Mouse (Mus musculus): ENCODE data around the gene Pde7b.

Gene Pde7b

DNA sequence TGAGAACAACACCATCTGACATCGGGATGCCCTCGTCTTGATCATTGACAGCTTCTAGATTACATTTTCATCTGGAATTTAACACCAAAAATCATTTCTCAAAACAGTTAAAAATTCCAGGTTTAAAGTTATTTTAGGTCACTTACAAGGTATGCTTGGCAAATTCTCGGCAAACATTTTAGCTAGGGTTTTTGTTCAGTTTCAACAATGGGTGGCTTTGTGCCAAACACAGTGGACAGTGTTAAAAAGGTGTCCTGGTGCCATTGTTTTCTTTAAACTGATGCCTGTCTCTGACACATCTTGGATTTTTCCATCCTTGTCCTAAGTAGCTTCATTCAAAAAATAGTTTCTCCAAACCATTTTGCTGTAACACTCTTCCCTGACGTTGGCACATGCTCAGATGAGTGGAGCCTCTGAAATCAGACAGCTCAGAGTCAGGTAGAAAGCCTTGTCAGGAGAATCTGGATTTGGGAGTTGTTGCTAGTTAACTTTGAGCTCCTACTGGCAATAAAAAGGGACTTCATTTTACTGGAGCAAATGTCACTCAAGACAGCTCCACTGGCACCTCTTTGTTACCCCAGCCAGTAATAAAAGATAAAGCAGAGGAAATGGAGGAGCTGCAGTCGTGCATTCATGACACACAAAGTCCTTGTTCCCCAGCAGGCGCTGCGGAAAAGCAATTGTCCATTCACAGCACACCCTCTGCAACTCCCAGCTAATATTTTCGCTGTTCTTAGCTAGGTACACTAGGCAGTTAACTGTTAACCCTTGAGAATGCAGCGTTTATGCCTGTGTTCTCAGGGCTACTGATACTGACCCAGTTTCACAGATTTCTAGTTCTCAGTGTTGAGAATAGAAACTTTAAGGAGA lies 2.0 kb downstream of the Pde7b start:
- DNase-seq (ENCODE audit: low spot score), result no peak

DNA sequence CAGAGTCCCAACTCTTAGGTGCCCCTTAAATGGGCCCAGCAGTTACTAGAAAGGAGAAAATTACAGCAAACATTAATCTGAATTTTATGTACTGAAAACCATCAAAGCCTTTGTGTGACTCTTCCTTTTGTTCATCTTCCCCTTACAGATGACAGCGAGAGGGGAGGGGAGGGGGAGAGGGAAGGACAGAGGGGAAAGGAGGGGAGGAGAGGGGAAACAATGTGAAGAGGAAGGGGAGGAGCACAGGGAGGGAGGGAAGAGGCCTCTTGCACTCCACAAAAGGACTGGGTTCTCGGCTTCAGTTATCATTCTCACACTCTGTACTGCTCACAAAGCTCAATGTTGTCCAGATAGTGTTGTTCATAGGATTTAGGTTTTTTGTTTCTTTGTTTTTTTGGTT lies 5.7 kb downstream of the Pde7b start:
- DNase-seq (ENCODE audit: low spot score), result no peak

DNA sequence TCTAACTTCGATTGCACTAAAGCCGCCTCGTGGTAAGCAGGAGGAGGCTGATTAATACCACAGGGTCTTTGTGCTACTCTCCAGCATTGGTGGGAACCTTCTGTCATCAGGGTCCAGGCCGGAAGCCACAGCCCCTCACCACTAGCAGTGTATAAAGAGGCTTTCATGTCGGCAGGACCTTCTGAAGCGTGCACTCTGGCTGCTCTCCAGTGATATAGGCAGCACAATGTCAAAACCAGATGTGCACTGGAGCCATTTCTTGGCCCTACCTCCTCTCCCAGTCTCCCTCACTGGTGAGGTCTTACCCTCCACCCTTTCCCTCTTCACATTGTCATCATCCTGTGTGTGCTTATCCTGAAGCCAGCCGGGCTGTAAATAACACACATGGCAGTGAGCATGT lies 24.2 kb downstream of the Pde7b start:
- no peak for DNase-seq (ENCODE audit: low spot score)

DNA sequence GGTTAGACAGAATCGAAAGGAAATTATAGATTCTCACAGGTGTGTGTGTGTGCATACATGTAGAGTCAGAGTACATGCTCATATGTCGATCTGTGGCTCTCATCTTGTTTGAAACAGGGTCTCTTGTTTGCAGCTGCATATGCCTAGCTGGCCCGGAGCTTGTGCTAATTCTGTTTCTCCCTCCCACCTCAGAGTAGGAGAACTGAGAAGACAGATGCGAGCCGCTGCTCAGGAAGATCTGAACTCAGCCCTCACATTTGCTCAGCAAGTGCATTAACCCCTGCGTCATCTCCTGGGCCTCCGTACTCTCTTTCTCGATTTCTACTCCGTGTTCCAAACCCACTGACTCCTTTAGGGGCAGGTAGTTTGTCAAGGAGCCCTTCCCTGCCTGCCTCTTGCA lies 25.0 kb downstream of the Pde7b start:
- no peak for DNase-seq (ENCODE audit: low spot score)

DNA sequence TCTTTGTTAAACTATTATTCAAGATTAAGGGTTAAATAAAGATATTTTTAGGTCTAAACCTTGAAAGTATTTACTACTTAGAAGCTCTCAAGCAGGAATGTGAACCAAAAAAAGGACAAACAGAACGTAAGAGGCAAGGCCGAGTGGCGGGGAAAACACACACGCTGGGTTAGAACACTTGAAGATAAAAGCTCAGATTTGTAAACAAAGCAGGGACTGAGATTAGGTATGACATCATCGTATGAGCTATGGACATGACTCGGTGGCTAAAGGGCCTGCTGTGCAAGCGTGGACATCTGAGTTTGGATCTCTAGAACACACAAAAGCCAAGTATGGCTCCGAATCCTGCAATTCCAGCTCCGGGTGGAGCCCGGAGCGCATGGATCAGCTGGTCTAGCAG lies 29.2 kb downstream of the Pde7b start:
- DNase-seq (ENCODE audit: low spot score), result peak; percentile 73

DNA sequence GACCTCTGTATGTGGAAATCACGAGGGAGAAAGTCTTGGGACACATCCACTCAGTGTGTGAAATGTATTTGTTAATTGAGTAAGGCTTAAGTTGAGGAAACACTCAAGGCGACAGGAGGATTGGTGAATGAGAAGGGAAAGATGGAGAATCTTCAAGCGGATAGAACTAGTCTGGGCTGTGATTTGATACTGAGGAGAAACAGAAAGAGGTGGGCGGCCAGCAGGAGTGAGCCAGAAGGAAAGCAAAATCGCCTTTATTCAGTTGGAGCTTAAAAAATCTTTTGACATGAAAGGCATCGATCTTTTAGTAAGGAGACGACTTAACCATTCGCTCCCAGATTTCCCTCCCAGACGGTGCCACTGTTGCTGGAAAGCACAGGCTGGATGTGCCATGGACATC lies 34.9 kb downstream of the Pde7b start:
- DNase-seq (ENCODE audit: low spot score), result no peak

DNA sequence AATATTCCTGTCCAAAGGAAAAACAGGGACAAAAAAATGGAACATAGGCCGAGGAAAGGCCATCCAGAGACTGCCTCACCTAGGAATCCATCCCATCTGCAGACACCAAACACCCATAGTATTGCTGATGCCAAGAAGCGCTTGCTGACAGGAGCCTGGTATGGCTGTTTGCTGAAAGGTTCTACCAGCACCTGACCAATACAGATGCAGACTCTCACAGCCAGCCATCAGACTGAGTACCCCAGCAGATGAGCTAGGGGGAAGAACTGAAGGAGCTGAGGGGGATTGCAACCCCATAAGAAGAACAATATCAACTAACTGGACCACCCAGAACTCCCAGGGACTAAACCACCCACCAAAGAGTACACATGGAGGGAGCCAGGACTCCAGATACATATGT lies 40.7 kb downstream of the Pde7b start:
- DNase-seq (ENCODE audit: low spot score), result no peak

DNA sequence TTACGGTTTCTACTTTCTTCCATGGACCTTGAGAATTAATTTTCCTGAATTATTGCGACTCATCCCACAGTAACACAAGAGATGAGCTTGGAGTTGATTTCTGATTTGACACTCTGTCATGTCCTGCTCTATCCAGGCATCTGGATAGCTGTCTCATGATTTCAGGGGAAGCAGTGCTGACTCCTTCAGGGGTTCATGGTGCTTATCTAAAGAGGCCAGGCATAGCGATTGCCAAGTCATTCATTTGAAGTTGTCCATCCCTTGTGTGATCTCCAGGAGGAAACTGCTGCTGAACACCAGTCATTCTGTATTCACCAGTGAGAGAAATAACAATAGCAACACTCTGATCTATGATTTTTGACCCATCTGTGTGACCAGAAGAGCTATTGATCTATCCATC lies 43.9 kb downstream of the Pde7b start:
- no peak for DNase-seq (ENCODE audit: low spot score)

DNA sequence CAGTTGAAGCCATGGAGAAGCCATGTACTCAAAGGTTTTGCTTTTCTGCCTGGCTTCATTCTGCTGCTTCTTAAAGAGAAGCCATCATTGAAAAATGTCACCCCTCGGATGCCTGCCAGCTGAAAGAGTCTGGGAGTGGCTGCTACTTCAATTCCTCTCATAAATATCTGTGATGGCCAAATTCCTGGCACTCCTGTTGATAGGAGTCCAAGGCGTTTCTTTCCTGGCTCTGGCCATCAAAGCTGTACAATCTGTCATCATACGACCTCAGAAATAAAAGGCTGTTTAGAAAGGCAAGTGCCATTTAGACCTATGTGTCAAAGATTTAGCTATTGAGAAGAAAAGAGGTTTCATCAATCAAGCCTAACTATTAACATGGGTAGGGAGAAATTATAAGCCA lies 49.6 kb downstream of the Pde7b start:
- peak; percentile 53 for DNase-seq (ENCODE audit: low spot score)

DNA sequence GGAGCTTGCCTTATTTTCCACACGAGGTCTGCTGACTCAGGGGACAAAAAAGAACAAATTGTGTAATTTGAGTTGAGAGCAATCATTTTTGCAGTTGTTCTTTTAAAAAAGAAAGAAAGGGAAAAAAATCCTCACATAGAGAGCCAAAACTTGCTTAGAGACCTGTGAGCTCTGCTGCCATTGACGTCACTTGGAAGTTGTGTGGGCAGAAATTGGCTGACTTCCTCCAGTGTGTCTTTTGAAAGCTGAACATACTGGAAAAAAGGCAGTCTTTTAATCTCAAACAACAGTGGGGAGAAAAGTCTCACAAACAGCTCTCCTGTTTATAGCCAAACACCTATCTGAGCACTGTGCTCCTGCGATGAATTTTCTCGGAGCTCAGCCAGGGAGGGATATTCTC lies 51.1 kb downstream of the Pde7b start:
- DNase-seq (ENCODE audit: low spot score), result peak; percentile 48

DNA sequence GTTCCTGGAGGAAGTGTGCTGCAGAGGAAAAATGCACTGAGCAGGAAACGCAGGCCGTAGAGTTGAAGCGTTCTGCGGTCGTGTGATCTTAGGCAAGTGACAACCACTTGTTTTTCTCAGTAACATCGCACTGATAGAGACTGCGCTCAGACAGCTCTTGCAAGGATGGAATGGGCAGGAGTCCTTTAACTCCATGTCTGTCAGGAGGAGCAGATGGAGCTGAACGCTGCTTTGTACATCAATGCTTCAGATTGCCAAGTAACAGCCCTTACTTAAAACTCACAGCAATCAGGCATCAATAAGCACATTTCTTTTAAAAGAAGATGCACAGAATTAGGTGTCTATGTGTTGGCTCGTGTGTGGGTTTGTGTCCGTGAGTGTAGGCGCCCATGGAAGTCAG lies 52.3 kb downstream of the Pde7b start:
- DNase-seq (ENCODE audit: low spot score), result no peak

DNA sequence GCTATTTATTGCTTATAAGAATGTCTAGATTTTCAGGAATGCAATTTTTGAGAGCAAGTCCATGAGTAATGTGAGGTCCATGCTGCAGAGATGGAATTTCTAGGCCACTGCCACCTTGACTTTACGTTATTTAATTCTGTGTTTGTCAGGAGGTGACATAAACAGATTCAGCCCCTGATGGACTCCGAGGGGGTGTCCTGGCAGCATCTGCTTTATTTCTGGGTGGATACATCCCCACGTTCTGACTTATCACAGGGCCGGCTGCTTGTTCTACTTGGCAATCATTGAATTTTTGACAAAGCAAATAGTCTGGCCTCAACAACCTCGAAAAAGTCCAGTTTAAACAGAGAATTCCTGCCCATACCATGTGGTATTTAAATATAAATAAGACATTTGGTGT lies 53.3 kb downstream of the Pde7b start:
- no peak for DNase-seq (ENCODE audit: low spot score)

DNA sequence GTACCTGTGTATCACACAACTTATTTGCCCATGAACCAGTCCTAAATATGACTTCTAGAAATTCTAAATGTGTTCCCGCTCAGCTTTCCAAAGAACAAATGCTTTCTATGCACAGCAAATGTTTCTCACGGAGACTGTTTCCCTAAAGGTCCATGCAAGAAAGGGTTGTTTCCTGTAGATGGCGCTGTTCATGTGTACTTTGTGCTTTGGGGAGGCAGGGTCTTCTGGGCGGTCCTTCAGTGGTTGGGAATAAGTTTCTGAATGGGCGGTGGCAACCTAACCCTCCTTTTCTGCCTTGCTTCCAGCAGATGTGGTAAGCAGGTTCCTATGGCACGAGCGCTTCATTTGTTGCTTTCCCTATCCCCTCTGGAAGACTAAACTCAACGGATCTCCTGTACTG lies 54.3 kb downstream of the Pde7b start:
- no peak for DNase-seq (ENCODE audit: low spot score)

DNA sequence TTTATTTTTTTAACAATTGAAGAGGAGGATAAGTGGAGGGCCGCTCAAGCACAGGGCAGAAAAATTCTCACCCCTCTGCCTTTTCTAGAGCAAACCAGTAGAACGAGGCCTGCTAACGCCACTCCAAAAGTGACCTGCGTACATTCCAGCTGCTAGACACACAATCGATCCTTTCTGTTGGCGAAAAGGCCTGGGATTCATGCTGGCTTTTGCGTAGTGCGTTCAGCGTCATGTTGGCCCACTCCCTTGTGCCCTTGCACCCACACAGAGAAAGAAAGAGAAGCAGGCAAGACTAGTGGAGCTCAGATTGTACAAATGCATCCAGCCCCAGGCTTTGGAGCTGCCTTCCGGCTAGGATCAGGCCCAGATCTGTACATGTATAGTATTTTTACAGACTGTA lies 55.4 kb downstream of the Pde7b start:
- DNase-seq (ENCODE audit: low spot score), result no peak

DNA sequence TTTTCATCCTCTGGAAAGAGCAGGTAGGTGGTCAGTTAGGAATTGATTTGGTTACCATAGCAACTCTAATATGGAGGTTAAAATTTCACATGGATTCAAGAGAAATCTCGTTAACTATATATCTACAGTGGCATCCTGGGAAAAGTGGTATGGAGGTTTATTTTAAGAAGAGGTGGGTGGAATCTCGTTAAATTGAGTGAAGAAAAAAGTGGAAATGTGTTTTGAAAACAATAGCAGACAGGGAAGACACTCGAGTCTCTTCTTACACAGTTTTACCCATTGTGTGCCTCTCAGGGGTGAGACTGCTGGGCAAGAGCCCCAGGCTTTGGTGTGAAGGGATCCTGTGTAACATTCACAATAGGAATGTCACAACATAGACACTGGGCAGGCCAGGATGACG lies 56.3 kb downstream of the Pde7b start:
- no peak for DNase-seq (ENCODE audit: low spot score)

DNA sequence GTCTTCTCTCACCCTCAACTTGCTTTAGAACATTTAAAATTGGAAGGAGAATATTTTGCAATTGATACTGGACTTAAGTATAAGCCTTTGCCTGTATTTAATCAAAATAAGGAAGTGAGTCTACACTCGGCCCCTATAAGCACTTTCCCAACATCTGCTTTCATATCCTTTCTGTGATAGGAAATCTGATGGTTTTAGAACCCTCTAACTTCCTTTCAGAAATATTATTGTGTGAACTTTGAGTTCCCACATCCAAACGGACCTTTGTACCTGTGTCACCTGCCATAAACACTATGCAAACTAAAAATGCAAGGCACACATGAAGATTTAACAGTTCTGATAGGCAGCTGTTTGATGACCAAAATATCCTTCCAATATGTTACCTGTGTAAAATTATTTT lies 58.2 kb downstream of the Pde7b start:
- DNase-seq (ENCODE audit: low spot score), result no peak

DNA sequence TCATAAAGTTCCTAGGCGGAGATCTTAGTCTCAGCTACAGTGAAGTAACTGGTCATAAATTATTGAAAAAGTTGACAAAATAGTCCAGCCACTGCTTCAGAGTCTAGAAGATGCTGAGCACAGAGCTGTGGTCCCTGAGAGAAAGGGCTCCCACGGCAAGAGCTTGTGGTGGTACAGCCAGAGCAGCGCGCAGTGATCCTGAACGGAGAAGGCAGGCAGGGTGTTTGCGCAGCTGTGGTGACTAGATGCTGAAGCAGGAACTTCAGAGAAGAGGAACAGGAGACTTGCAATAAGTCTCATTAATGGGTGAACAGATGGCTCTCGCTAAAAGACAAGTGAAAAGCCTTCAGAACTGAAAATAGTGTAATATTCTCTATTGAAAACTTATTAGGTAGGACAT lies 61.9 kb downstream of the Pde7b start:
- no peak for DNase-seq (ENCODE audit: low spot score)

DNA sequence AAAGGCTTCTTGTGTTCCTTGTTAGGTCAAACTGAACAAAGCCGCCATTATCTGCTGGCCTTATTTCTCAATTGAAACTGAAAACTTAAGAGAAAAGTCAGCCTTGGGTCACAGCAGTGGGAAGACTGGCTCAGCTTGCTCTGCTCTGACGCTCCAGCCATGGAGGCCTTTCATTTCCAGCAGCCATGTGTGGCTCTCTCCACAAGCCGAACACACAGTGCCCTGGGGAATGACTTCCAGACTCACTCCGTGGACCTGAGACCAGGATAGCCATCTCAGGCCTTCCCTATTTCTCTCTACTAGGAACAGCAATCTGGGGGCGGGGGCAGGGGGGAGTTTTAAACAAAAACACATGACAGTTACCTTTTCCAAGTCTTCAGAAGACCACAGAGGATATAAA lies 63.2 kb downstream of the Pde7b start:
- DNase-seq (ENCODE audit: low spot score), result no peak

DNA sequence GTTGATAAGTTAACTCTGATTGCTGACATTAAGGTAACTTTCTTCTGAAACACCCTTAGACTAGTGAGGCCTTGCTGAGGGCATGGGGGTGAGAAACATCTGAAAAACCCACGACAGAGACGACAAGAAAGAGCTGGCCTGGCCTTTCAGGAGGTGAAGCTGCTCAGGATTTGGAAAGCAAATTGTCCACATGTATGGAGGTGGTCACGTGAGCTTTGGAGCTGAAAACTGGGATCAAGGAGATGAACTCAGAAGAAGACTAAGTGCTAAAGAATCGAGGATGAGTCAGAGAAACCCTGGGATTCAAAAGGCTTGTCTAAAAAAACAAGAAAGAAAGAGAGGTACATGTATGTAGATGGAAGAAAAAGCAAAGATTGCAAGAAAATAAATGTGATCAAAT lies 65.2 kb downstream of the Pde7b start:
- DNase-seq (ENCODE audit: low spot score), result no peak

DNA sequence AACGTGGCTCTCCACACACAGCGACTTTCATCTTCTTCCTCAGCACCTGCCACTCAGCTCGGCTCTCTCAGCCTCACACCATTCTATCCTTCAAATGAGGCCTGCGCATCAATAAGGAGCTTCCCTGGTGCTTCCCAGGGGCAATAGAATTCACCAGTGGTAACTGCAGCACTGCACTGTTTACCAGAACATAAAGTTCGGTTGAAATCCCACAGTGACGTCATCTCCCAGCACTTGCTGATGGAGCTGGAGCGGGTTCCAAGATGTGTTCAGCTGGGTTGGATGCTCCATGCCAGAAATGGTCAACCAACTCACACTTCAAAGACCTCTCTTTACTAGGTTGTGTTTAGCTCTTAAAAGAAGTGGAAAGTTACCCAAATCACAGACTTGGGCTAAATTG lies 65.6 kb downstream of the Pde7b start:
- DNase-seq (ENCODE audit: low spot score), result no peak

DNA sequence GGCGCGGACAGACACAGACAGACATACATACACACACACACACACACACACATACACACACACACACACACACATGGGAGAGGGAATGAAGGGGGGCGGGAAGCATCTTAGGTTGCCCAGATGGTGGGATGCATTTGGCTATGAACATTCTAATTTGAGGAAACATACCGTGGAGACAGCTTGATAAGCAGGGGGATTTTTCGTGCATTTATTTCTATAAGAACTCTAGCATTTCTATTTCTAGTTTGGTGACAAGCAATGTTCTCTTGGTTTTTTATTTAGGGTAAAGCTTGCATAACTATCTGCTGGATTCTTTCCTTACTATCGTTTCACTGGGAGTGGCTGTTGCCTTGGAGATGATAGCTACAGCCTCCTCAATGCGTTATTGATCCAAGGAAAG lies 66.2 kb downstream of the Pde7b start:
- no peak for DNase-seq (ENCODE audit: low spot score)

DNA sequence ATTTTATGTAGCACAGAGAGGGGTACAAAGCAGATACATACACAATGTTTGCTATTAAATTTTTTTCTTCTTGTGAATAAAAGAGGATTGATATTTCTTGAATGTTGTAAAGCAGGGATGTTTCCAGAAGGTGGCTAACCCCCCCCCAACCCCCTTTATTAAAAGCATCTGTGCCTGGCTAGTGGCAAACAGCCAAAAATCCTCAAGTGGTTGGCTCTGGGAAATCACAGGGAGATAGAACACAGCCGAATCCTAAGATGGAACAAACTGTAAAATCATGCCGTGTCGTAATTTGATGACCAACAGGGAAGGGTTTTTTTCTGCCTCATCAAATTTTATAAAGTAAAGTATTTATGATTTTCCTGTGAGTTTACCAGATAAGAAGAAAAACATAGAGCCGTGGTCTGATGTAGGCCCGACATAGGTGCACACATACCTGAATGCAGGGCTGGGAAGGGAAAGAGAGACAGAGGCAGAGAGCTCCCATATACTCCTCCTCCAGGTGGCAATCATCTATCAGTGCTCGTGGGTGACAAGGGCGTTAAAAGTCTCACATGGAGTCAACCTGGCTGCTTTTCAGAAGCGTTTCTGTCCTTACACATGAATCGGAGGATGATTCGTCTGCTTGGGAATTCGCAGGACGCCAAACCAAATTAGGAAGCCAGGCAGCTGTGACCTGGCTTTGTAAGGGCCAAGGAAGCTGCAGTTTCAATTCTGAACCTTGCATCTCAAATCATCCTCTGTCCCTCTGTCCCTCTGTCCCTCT lies 67.4 kb downstream of the Pde7b start:
- no peak for DNase-seq (ENCODE audit: low spot score)

DNA sequence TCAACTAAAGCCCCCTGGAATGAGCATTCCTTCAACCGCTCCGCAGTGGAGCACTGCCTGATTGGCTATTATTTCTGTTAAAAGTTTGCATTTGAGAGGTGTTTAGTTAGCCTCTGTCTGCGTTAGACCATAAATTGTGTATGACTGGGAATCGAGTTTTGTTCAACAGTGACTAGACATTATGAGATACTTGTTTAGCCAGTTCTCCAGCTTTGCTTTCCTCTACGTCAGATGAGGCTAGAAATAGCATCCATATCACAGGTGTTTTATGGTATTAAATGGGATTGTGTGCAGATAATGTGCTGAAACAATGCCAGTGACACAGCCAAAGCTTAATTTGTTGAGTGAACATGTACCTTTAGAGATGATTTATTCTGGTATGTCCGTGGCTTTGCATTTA lies 70.3 kb downstream of the Pde7b start:
- no peak for DNase-seq (ENCODE audit: low spot score)

DNA sequence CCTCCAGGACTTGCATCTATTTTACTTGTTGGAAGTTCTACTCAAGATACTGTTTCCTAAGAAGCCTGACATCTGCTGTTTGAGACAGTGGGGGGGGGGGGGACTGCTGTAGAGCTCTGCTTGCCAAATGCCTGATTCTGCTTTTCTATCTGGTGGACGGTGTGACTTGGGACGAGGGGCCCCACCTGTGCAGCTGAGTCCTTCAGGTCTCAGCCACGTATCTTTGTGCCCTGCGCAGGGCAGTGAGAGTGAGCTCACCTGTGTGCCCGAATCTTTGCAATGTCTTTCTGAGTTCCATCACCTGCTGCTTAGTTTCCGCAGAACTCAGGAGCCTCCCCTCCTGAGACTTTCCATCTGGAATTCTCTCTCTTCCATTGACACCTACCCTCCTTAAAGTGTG lies 70.7 kb downstream of the Pde7b start:
- no peak for DNase-seq (ENCODE audit: low spot score)
